Mouse (Mus musculus) cerebellum, postnatal 14 days (tissue): ENCODE results near the gene Clmp.
A peak's percentile ranks its signal among the peaks of the same experiment; 100 is the strongest.
"Not testable (repeated sequence)": the region's sequence is repeated elsewhere in the genome, so short reads cannot be mapped to it uniquely, and the experiment has no call there.

Experiments used
- DNase-seq, 2 experiments: peaks; one replicate each; pipeline ENCODE4 v3.0.0; 2021; ENCODE audit warnings: mixed read lengths in 2 of 2

Gene Clmp

DNA sequence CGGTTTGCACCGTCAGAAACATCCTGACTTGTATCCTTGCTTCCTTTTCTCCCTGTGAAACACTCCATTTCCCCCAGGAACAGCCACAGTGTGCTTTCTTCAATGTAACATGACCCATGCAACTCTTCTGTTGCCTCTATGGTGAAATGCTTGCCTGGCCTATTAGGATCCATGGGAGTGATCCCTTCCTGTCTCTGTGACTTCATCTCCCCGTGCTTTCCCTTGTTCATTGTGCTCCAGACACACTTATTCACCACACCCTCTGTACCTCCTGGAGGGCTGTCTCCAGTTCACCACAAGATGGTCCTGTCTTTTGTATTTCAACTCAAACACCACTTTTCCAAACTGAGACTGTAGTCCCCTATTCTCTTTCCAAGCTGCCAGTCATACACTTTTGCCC, 94.3 kb downstream of the Clmp start:
- no peak for DNase-seq

DNA sequence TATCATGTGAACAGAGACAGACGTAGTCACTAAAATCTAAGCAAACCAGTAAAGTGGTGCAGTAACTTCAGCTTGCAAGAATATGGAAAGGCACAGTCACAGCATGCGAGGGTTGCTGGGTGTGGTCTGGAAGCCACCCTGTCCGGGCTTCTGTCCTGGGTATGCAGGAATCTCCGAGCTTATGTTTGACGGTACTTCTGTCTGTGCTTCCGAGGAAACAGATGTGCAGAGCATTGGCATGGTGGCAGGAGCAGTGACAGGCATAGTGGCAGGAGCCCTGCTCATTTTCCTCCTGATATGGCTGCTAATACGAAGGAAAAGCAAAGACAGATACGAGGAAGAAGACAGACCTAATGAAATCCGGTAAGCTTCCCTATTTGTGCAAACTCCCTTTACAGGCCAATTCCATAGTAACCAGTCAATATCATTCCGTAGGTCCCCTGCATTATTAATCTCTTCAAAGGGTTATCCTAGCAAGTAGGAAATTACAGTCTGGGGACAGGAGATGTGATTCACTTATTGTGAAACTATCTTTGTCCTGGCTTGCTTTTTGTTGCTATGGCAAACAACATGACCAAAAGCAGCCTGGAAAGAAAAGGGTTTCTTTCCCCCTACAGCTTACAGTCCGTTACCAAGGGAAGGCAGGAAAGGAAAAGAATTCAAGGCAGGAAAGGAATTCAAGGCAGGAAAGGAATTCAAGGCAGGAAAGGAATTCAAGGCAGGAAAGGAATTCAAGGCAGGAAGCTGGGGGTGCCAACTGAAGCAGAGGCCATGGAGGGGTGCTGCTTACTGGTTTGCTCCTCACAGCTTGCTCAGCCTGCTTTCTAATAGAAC, 95.3 kb downstream of the Clmp start:
- DNase-seq = no peak

DNA sequence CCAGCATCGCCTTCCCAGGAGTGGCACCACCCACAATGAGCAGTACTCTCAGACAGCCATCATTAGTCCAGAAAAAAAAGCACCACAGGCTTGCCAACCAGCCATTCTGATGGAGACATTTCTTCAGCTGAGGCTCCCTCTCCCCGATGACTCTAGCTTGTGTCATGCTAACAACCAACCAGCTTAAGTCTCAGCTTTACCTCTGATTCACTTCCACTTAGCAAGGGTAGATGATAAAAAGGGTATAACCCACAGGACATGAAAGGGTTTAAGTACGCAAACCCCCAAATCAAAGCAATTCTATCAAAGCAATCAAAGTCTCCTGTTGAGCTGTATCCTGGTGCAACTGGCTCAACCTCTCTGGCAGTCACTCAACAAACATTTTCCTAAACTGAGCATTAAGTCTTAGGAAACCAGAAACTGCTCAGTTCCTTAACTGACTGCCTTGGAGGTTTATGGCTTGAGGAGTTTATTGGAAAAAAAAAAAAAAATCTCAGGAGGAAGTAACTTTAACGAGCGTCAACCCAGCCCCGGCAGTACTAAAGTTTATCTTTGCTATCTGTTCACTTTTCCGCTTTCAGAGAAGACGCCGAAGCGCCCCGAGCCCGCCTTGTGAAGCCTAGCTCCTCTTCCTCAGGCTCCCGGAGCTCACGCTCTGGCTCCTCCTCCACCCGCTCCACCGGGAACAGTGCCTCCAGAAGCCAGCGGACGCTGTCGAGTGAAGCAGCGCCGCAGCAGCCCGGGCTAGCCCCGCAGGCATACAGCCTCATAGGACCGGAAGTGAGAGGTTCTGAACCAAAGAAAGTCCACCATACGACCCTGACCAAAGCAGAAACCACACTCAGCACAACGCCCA, 96.2 kb downstream of the Clmp start:
- no peak for DNase-seq

DNA sequence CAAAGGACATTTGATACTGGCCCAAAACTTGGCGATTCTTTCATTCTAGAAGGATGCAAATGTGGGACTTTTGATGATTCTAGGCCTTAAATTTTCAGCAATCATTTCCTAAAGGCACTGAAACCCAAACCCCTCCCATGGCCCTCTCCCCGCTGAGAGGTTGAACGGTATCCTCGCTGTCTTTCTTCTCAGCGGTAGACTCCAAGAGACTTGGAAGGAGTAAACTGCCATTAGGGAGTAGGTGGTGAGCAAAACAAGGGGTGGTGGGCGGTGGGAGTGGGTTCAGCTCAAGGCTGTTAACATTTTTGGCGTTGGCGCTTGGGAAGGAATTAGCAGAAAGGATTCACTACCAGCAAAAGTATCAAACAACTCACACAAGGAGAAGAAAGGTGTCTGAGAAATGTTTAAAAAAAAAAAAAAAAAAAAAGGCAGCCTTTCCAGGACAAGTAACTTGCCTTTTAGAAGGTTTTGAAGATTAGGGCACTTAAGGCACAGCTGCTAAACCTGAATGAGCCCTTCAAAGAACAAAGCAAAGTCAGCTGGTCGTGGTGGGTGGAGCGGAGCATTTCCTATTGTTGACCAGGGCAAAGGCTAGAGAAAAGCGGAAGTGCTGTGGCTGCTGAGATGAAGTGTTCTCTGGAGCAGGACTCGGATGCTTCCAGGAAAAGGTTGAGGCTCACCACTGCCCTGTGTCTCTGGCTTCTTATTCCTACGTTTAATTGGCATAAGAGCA, 98.0 kb downstream of the Clmp start:
- no peak for DNase-seq

DNA sequence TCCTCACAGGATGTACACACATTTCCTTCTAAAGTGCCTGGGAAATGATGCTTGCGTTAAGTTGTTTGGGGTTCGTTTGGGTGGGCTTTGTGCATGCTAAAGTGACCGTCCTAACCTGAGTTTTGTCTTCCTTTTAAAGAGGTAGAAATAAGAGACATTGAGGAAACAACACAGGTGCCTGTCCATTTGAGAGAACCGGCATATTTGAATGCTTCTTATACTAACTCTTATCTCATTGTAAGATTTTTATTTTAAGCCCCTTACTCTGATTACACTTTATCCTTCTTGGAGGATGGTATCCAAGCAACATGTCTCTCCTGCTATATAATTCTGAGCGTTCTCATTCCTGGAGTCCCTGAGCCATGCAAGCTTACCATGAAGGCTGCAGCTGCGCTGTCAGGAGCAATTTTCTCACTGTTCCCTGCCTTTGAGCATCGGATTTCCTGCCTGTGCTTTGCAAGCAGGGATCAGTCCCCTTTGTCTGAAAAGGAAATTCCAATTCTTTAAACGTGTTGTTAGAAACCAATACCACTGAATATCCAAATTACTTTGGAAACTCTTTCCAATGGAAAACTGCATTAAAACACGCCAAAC, 98.7 kb downstream of the Clmp start:
- no peak for DNase-seq

DNA sequence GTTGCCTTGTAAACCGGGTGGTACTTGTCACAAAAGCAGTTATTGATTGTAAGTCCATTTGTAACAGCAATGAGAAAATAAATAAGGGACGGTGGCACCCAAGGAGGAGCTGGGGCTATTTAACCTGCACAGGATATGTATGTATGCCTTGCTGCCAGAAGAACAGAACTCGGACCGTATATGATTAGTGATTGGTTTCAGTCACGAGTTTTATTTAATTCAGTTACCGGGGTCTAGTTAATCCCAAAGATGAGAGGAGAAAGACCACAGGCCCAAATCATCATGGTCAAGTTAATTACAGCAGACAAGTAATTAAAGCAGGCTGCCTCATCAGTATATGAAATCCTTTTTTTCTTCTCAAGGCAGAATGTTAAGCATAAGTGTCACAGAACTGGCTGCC, 99.7 kb downstream of the Clmp start:
- DNase-seq = no peak

DNA sequence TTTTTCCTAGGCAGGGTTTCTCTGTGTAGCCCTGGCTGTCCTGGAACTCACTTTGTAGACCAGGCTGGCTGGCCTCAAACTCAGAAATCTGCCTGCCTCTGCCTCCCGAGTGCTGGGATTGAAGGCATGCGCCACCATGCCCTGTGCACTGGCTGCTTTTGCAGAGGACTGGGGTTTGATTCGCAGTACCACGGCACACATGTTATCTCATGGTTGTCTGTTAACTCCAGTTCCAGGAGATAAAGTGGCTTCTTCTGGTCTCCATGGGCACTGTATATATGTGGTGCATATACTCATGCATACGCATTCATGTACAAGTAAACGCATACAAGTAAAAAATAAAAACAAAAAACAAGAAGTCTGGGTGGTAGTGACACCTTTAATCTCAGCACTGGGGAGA, 101.1 kb downstream of the Clmp start:
- not testable (repeated sequence) for DNase-seq

DNA sequence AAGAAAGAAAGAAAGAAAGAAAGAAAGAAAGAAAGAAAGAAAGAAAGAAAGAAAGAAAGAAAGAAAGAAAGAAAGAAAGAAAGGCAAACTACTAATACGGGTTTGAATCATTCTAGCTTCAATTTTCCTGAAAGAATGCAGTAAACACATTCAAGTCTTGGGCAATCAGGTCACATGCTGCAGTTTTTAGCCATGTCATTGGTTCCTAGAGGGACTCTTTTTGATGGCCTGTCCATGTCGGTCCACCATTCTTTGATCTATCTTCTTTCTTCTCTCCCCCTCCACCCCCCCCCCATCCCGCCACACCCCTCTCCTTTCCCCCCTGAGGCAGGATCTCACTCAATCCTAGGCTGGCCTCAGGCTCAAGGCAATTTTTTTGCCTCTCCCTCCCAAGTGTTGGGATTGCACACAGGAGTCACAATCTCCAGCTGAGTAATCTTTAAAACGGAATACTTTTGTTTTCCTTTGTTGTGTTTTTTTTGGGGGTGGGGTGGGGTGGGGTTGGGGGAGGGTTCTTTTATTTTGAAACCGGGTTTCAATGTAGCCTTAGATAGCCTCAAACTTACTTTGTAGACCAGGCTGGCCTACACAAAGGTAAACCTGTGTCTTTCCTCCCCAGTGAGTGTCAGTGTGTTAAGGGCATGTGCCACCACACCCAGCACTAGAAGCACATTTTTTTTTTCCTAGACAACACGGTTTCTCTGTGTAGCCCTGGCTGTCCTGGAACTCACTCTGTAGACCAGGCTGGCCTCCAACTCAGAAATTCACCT, 106.3 kb downstream of the Clmp start:
- DNase-seq = no peak

DNA sequence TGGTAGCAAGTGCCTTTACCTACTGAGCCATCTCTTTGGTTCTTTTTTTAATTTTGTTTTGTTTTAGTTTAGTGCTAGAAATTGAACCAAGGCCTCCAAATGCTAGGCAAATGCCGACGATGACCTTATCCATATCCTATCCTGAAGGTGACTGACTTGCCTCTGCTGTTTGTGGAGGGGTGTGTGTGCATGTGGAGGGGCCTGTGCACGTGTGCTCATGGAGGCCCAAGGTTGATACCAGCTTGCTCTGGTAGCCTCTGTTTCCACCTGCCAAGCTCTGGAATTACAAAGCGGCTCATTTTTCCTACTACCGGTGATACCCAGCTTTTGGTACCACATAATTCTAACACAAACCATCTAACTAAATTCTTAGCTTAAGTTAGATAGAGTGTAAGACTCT, 107.8 kb downstream of the Clmp start:
- DNase-seq = no peak

DNA sequence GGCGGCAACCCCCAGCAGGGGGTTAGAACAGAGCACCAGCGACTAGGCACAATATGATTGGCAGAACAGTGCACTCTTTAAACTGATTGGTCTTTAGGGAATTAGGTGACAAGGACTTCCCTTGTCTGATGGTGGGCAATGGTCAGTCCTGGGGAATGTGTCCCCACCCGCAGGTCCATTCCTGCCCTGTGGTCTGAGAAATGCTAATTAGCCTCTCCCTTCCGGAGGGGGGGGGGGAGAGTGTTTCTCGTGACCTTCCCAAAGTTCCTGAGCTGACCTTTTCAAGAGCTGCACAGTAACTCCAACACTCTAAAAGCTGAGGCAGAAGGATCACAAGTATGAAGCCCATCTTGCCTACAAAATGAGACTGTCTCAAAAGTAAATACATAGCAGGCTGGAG, 108.5 kb downstream of the Clmp start:
- DNase-seq = no peak

DNA sequence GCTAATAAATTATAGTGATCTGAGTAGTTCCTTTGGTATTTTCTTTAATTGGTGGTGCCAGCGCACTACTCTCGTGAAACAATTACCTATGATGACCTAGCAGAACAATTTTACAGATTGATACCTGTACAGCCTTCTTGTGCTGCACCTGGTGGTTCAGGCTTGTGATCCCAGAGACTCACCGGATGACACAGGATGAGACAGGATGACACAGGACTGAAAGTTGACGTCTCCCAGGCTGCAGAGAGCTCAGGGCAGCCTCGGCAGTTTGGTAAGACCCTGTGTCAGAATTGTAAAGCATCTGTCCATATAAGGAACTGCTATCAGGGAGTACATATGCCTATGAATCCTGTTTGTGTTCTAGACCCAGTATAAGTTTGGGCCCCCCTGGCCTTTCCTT, 109.2 kb downstream of the Clmp start:
- DNase-seq = no peak

DNA sequence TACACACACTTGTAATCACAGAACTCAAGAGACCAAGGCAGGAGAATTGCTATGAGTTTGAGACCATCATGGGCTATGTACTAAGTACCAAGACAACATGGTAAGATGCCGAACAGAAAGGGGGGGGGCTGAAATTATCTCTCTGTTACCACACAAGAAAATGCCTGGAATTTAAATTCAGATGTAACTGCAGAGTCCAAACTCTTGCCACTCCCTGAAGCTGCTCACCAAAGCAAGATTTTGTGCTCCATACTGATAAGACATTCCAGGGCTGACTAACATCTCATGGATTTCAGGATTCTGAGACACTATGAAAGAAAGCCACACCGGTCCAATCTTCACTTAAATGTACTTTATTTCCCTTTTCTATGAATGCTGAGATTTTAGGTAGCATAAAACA, 109.8 kb downstream of the Clmp start:
- no peak for DNase-seq

DNA sequence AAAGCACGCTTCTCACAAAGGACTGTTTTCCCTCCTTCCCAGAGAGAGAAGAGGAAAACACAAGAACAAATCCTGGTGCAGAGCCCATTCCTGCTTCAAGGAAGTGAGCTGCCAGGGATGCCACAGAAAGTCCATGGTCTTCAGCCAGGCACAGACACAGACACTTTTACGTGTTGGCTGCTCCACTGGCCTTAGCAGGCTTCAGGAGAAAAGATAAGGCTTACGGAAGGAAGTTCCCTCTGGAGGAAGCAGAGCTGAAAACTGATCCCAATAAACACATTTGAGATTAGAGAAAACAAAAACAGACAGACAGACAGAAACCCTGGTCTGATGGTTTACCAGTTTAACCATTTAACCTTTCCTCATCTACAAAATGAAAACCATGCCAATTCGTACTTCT, 110.3 kb downstream of the Clmp start:
- no peak for DNase-seq

DNA sequence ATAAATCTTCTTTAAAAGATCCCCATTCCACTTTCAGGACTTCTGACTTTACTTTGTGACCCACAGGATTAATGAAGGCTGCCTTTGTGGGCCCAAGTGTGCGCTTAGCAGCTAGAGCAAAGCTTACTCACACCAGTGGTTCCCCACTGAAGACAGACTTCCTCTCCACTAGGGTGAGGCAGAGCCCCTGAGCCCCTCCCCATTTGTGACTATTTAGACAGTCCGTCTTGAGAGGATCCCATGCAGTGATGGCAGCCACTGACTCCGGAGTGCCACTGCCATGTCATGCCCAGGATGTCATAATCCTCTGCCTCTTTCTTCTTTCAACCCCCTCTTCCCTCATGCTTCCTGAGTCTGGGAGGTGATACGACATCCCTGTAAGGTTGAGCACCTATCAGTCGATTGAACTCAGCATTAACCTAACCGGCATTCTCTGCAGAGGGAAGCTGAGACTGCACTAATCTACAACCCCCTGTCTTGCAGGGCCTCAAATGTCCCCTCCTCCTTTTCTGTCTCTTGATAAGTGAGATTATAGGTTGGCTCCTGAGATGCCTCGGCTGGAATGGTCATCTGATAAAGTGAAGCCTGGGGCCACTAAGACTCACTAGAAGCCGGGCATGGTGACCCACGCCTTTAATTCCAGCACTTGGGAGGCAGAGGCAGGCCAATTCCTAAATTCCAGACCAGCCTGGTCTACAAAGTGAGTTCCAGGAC, 112.6 kb downstream of the Clmp start:
- DNase-seq = no peak

DNA sequence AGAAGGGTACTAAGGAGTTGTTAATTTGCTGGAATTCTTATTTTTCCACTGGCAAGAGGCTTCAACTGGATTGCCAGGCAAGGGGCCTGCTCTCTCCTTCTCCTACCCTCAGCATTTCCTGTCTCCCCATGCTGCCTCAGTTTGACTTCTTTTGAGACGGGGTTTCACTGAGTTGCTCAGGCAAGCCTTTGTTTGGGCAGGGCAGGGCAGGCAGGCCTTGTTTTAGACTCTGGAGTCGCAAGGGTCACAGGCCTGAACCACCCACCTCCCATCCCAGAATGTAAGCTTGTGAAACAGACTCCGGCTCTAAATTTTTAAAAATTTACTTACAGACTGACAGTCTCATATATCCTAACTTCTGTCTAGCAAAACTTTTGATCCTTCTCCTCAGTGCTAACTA, 113.3 kb downstream of the Clmp start:
- DNase-seq = no peak

DNA sequence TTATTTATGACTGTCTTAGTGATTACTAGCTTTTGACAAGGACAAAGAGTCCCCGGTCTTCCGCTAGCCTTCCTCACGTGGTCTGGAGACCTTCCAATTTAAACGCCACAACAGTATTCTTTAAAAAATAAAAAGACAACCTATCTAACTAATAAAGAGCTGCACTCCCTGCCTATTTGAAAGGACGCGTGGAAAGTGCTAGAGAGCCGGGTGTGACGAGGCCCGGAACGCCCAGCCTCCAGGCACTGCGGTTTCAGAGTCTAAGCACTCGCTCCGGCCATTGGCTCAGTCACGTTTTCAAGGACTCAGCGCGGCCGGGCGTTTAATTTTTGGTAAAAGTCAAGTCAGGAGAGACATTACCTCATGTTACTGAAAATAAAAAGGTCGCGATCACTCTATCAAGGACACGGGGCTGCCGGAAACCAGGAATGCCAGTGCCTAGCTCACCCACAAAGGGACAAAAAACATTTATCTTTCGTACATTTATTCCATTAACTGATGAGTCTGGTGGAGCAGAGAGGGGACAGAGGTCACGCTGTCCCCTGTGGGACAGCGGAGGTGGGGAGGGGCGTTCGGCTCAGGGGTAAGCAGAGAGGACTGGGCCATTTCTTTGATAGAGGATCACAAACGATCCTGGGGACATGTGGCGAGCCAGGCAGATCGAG, 114.2 kb downstream of the Clmp start:
- DNase-seq = peak; percentile 83 to 87

DNA sequence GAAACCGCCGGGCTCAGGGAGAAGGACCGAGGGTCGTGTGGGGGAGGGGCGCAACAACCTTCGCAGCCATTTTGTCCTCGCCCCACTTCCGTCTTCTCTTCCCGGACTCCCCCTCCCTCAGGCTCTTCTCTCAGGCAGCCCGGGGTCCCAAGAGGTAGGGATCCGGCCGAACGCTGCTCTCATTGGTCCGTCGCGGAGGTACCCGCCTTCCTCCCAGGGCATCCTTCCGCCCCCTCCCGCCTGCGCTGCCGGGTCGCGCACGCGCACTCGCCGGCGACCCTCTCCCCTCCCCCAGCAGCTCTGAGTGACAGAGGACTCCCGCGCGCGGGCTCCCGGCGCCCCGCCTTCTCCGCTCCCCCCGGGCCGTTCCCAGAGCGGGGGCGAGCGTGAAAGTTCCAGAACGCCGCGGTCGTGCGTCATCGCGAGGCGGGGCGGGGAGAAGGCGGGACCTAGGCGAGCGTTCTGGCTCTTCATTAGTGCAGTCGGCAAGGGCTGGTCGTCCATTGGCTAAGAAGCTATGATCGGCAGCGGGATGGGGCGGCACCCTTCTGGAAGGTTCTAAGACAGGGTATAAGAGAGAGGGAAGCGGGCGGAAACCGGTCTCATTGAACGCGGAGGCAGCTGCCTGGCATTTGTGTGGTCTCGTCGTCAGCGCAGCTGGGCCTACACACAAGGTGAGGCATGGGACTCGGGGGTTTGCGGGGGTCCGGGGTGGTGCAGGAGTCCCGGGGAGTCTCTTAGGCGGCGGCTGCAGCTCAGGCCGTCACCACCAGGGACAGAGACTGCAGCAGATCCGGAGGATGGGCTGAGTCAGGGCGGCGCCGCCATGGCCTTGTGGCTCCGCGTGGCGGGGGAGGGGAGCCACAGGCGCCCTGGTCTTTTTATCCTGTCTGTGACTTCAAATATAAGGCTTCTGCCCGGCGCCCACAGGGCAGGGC, 115.2 kb downstream of the Clmp start, which contains the start of gene Hspa8:
Hspa8 (plus strand) TSS at position 310 of the 938 bp plus-strand sequence.
- DNase-seq = peak; percentile 100

DNA sequence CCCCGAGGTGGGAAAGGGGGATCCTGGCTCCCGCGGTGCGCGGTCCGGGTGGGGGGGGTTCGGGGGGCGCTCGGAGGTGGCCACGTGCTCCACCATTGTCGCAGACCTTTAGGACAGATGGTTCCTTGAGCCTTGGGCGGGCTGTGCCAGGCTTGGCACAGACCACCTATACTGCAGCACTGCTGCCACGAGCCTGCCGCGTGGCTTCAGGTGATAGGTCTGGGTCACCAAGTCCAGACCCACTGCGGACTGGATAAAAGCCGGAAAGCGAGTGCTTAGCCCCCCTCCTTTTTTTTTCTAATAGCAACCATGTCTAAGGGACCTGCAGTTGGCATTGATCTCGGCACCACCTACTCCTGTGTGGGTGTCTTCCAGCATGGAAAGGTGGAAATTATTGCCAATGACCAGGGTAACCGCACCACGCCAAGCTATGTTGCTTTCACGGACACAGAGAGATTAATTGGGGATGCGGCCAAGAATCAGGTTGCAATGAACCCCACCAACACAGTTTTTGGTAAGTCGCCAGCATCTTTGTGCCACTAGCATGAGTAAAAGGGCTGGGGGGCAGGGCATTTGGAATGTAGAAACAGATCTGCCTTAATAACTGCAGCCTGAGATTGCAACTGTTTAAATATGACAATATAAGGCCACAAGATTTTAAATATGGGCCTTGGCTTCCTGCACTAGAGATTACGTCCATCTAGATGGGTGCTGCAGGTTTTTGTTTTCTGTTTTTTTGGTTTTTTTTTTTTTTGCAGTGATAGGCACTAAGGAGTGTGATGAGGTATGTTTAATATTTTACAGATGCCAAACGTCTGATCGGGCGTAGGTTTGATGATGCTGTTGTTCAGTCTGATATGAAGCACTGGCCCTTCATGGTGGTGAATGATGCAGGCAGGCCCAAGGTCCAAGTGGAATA, 116.1 kb downstream of the Clmp start:
- peak; percentile 83 to 86 for DNase-seq

DNA sequence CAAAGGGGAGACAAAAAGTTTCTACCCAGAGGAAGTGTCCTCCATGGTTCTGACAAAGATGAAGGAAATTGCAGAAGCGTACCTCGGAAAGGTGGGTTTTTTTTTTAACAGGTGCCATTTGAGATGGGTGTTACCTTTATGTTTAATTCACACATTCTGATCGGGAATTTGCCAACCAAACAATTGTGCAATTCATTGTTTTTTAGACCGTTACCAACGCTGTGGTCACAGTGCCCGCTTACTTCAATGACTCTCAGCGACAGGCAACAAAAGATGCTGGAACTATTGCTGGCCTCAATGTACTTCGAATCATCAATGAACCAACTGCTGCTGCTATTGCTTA, 116.7 kb downstream of the Clmp start:
- not testable (repeated sequence) for DNase-seq
